Mouse (Mus musculus): ENCODE data around the gene Tbxa2r. TPM values are rescaled to one million over a fixed set of nuclear protein-coding genes. Genes with fewer than 3 reads are reported as not detected.

Gene Tbxa2r
- polyA plus RNA-seq, 1 experiment = not detected

DNA sequence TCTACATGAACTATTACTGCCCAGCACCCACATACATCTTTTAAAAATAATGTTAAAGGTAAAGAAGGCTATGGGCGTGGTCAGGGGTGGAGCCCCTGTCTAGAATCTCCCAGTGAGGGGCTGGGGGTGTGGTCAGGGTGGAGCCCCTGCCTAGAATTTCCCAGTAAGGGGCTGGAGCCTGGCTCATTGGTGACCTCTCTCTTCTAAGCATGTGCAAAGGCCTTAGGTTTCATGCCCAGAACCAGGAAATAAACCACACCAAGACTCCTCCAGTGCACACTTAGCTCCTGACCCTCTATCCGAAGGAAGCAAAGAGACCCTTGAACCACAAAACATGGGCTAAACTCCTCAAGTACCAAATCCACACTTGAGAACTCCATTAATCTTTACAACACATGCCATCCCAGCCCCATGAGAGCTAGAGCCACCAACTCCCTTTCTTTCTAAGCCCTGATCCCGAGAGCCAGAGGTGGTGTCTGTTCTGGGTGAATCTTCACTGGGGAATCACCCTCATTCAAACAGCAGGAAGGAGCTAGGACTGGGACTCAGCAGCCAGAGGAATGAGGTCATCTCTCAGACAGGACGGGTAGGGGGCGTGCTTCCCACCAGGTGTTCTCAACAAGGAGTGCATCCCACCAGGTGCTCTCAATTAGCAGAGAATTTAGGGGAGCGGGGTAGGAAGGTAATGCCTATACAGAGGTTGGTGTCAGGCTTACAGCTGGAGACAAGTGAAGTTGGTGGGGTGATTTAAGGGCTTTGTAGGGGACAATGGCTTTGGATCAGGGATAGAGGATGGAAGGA is 48.2 kb downstream of the Tbxa2r start:
- Histone ChIP-seq H3K27ac (replicated peaks; ENCODE audit: low read depth, low read length) (no peak overlapping the region), H3K4me1 (ENCODE audit: control insufficient read depth, insufficient read depth, insufficient read length, low read length) (peaks cover 15% of the 10 kb centered on the region), H3K4me3 (ENCODE audit: insufficient read depth, low read depth, low read length) (peak overlapping the region; percentile 70)

DNA sequence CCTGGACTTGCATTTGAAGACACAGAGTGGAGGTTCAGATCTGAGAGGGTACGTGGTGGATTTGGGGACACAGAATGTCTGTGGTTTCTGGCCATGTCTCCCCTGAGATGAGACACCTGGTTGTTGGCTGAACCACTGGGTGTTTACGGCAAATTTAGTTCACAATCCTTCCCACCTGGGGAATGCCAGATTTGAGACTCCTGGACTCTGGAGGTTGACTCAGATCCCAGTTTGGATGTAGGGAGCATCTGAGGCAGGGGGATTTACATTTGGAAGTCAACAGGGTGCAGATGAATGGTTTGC is 48.8 kb downstream of the Tbxa2r start:
- peak overlapping the region; percentile 70 for H3K4me3 ChIP-seq (ENCODE audit: insufficient read depth, low read depth, low read length)
- peaks cover 15% of the 10 kb centered on the region for H3K4me1 ChIP-seq (ENCODE audit: control insufficient read depth, insufficient read depth, insufficient read length, low read length)
- no peak overlapping the region for H3K27ac ChIP-seq (replicated peaks; ENCODE audit: low read depth, low read length)

DNA sequence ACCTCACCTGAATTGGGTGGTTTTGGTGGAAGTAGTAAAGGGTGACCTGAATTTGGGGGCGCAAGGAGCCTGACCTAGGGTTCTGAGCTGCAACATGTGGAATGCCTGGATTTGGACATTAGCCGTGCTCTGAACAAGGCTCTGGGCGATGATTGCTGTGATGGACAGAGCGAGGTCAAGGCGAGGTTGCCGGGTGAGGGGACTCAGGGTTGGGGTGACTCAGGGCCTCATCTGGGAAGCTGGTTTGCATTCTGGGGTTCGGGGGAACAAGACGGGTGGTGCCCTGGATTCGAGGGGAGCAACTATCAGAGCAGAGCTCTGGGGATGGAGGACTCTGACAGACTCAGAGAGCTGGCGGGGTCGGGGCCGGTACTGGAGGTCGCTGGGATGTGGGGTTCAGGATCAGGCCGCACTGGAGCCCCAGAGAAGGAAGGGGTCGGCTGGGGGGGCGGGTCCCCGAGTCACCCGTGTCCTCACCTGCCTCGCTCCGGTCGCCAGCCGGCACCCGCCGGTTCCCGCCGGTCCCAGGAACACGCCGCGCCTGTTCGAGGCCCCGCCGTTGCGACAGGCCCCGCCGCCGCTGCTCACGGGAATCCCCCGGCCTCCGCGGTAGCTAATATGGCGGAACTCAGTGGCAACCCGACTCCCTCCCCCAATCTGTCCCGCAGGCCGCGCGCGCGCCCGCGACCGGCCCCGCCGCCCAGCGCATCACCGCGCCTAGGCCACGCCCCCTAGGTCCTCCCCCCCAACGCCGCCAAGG is 49.4 kb downstream of the Tbxa2r start, which contains the start of gene Fzr1:
Gene Fzr1, minus strand, starts transcription at position 724 of the 760 bp plus-strand sequence.
- H3K4me3 ChIP-seq (ENCODE audit: insufficient read depth, low read depth, low read length) = peak within 1 kb of the TSS; percentile 70
- peak within 1 kb of the TSS; percentile 24; the same call in 1 of the 2 replicates for H3K27ac ChIP-seq (replicated peaks; ENCODE audit: low read depth, low read length)
- H3K4me1 ChIP-seq (ENCODE audit: control insufficient read depth, insufficient read depth, insufficient read length, low read length) = peaks cover 15% of the 10 kb centered on the region

DNA sequence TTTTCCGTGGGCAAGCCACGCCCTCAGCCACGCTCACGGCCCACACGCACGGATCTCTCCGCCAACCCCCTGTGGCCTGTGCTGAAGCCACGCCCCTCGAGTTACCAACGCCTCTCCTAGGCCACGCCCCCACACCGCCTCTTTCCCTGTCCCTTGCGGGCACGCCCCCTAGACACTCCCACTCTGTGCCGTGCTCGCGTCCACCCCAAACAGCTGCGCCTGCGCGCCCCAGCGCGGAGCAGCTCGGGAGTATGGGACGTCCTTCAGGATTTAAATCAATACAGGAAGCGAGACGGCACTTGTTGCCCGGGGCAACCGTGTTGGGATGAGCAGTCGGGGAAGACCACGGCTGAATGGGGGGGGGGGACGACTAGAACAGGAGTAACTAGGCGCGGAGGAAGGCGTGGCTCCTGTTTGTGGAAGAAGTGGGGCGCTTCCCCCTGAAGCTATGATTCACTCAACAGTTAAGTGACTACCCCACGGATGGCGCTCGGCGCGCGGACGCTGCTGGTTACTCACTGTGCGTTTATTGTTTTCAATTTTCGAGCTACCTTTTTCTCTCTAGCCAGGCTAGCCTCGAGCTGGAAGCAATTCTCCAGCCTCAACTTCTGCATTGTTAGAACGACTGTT is 50.1 kb downstream of the Tbxa2r start:
- no peak overlapping the region for H3K27ac ChIP-seq (replicated peaks; ENCODE audit: low read depth, low read length)
- peak overlapping the region; percentile 56 for H3K4me3 ChIP-seq (ENCODE audit: insufficient read depth, low read depth, low read length)
- peaks cover 15% of the 10 kb centered on the region for H3K4me1 ChIP-seq (ENCODE audit: control insufficient read depth, insufficient read depth, insufficient read length, low read length)

DNA sequence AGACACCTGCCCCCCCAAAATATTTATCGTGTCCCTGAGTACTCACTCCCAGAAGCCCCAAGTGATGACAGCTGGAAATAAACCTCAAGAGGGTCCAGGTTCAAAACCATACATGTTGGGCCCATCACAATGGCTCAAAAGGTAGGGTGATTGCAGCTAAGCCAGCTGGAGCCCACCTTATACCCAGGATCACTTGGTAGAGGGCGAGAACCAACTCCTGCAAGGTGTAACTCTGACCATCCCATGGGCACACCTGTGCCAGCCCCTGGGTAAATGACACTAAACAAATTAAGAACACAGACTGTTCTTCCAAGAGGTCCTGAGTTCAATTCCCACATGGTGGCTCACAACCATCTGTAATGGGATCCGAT is 50.6 kb downstream of the Tbxa2r start:
- no peak overlapping the region for H3K27ac ChIP-seq (replicated peaks; ENCODE audit: low read depth, low read length)
- peaks cover 15% of the 10 kb centered on the region for H3K4me1 ChIP-seq (ENCODE audit: control insufficient read depth, insufficient read depth, insufficient read length, low read length)
- H3K4me3 ChIP-seq (ENCODE audit: insufficient read depth, low read depth, low read length) = peak overlapping the region; percentile 56

DNA sequence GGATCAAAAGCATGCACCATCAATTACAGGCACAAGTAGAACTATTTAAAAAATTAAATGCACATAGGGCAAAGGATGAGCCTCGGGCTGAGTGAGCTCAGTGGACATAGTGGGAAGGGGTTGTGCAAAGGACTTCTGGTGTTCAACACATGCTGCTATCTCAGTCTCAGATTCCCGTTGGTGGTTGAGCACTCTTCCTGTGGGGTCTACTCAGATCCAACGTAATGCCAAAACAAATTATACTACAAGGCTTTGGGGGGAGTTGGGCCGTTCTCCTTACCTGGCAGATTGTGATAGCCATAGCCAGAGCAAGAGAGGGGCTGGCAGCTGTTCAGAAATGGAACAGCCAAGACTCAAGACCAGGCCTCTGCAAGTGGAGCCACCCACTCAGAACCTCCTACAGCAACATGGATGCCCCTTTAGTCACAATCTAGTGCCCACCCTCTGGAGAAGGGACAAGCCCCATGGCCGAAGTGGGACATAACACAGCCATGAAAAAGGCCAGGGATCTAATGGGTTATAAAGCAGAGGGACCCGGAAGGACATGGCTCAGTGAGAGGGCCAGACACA is 51.4 kb downstream of the Tbxa2r start:
- Histone ChIP-seq H3K27ac (replicated peaks; ENCODE audit: low read depth, low read length) (no peak overlapping the region), H3K4me3 (ENCODE audit: insufficient read depth, low read depth, low read length) (no peak overlapping the region), H3K4me1 (ENCODE audit: control insufficient read depth, insufficient read depth, insufficient read length, low read length) (peaks cover 16% of the 10 kb centered on the region)

DNA sequence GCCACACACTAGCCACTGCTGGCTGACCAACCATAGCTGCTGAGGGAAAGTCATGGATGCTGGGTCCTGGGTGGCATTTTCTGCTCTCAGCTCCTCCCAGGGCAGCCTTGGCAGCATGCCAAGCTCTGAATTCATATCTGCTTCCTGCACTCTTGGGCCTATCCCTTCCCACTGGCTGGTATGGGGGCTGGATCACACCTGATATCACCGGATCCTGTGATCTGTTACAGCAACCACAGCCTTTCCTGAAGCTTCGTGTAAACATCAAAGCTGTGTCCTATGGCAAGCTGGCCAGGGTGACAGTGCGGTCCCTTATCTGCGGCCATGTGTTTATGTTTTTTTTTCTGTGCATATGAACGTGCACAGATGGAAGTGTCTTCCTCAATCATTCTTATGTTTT is 53.5 kb downstream of the Tbxa2r start:
- no peak overlapping the region for H3K4me3 ChIP-seq (ENCODE audit: insufficient read depth, low read depth, low read length)
- no peak overlapping the region for H3K27ac ChIP-seq (replicated peaks; ENCODE audit: low read depth, low read length)
- H3K4me1 ChIP-seq (ENCODE audit: control insufficient read depth, insufficient read depth, insufficient read length, low read length) = peaks cover 16% of the 10 kb centered on the region

DNA sequence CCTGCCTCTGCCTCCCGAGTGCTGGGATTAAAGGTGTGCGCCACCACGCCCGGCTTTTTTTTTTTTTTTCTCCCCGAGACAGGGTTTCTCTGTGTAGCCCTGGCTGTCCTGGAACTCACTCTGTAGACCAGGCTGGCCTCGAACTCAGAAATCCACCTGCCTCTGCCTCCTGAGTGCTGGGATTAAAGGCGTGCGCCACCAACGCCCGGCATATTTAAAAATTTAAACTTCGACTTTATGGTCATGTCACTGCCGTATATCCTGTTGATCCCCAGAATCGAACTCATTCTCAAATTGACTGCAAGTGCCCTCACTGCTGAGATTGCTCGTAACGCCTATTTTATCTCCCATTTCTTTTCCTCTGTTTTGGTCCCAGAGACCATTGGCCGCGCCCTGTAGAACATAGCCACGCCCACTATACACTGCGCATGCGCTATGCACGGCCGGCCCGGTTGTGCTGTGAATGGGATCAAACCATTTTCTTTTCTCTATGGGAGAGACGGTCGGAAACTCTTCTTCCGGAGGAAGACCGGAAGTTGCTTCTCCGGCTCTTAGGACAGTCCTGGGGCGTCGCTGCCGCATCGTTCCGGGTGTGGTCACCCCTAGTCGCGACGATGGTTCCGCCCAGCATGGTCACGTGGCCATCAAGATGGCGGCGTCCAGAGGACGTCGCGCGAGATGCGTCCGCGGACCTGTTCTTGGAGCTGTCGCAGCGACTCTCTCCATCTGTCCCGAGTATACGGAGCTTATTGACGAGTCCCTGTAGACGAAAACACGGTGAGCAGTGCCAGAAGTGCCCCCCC is 55.5 kb downstream of the Tbxa2r start, which contains the start of the genes Dohh and Gm48551:
Gene Dohh, plus strand, starts transcription at position 627 of the 803 bp plus-strand sequence.
Gene Gm48551, plus strand, starts transcription at position 665 of the 803 bp plus-strand sequence.
- peaks cover 10% of the 10 kb centered on the region for H3K4me1 ChIP-seq (ENCODE audit: control insufficient read depth, insufficient read depth, insufficient read length, low read length)
- peak within 1 kb of the TSS; percentile 58 for H3K27ac ChIP-seq (replicated peaks; ENCODE audit: low read depth, low read length)
- peak within 1 kb of the TSS; percentile 73 for H3K4me3 ChIP-seq (ENCODE audit: insufficient read depth, low read depth, low read length)

DNA sequence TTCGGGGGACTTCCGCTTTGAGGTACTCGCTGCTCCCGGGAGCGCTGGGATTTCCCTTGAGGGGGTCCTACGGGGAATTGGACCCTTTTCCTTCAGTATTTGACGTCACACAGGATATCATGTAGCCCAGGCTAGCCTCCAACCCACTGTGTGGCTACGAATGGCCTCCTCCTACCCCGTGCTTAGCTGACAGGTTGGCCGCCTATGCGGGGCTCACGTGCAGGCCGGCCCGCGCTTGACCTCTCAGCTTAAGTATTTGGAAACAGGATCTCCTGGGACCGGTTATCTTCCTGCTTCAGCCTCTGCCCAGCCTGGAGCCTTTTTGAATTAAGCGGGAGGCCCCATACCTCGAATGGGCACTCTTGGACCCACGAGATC is 56.1 kb downstream of the Tbxa2r start:
- H3K4me1 ChIP-seq (ENCODE audit: control insufficient read depth, insufficient read depth, insufficient read length, low read length) = peaks cover 12% of the 10 kb centered on the region
- peak overlapping the region; percentile 73 for H3K4me3 ChIP-seq (ENCODE audit: insufficient read depth, low read depth, low read length)
- peak overlapping the region; percentile 58 for H3K27ac ChIP-seq (replicated peaks; ENCODE audit: low read depth, low read length)

Other genes starting within 250 kb of the Tbxa2r start
- gene Creb3l3, start 229.9 kb upstream of the Tbxa2r start, polyA plus RNA-seq (2012; ENCODE audit: insufficient read depth, insufficient read length, missing spikeins) = not detected in 2 replicates
- gene Map2k2, start 222.8 kb upstream of the Tbxa2r start, polyA plus RNA-seq (2012; ENCODE audit: insufficient read depth, insufficient read length, missing spikeins) = 64.4 and 88.3 TPM in 2 replicates
- gene Zbtb7a, start 193.5 kb upstream of the Tbxa2r start, polyA plus RNA-seq (2012; ENCODE audit: insufficient read depth, insufficient read length, missing spikeins) = 28.4 and 29.6 TPM in 2 replicates
- 10.3 and 13.4 TPM in 2 replicates for gene Pias4, start 160.8 kb upstream of the Tbxa2r start, polyA plus RNA-seq (2012; ENCODE audit: insufficient read depth, insufficient read length, missing spikeins)
- gene Eef2, start 152.1 kb upstream of the Tbxa2r start, polyA plus RNA-seq (2012; ENCODE audit: insufficient read depth, insufficient read length, missing spikeins) = 538 and 581 TPM in 2 replicates
- gene Dapk3, start 145.7 kb upstream of the Tbxa2r start, polyA plus RNA-seq (2012; ENCODE audit: insufficient read depth, insufficient read length, missing spikeins) = 15.7 and 31.7 TPM in 2 replicates
- gene 4930442H23Rik, start 144.9 kb upstream of the Tbxa2r start, polyA plus RNA-seq (2012; ENCODE audit: insufficient read depth, insufficient read length, missing spikeins) = not detected in 2 replicates
- gene Nmrk2, start 126.7 kb upstream of the Tbxa2r start, polyA plus RNA-seq (2012; ENCODE audit: insufficient read depth, insufficient read length, missing spikeins) = 1.4 TPM in 1 of 2 replicates, not detected in the other
- not detected in 2 replicates for gene Atcay, start 97.9 kb upstream of the Tbxa2r start, polyA plus RNA-seq (2012; ENCODE audit: insufficient read depth, insufficient read length, missing spikeins)
- 0.32 and 1.2 TPM in 2 replicates for gene Zfr2, start 95.6 kb upstream of the Tbxa2r start, polyA plus RNA-seq (2012; ENCODE audit: insufficient read depth, insufficient read length, missing spikeins)
- gene Matk, start 75.8 kb upstream of the Tbxa2r start, polyA plus RNA-seq (2012; ENCODE audit: insufficient read depth, insufficient read length, missing spikeins) = not detected in 2 replicates
- 122 and 144 TPM in 2 replicates for gene Mrpl54, start 61.8 kb upstream of the Tbxa2r start, polyA plus RNA-seq (2012; ENCODE audit: insufficient read depth, insufficient read length, missing spikeins)
- gene Apba3, start 61.8 kb upstream of the Tbxa2r start, polyA plus RNA-seq (2012; ENCODE audit: insufficient read depth, insufficient read length, missing spikeins) = 59.5 and 82.7 TPM in 2 replicates
- gene Tjp3, start 37.1 kb upstream of the Tbxa2r start, polyA plus RNA-seq (2012; ENCODE audit: insufficient read depth, insufficient read length, missing spikeins) = 1.6 TPM in 1 of 2 replicates, not detected in the other
- 10.6 and 12.4 TPM in 2 replicates for gene Pip5k1c, start 35.8 kb upstream of the Tbxa2r start, polyA plus RNA-seq (2012; ENCODE audit: insufficient read depth, insufficient read length, missing spikeins)
- 8.4 and 9.6 TPM in 2 replicates for gene Cactin, start 7.6 kb upstream of the Tbxa2r start, polyA plus RNA-seq (2012; ENCODE audit: insufficient read depth, insufficient read length, missing spikeins)
- 1.0 TPM in 1 of 2 replicates, not detected in the other for gene Gipc3, start 14.5 kb downstream of the Tbxa2r start, polyA plus RNA-seq (2012; ENCODE audit: insufficient read depth, insufficient read length, missing spikeins)
- gene Hmg20b, start 21.7 kb downstream of the Tbxa2r start, polyA plus RNA-seq (2012; ENCODE audit: insufficient read depth, insufficient read length, missing spikeins) = 66.1 and 78.7 TPM in 2 replicates
- gene Mfsd12, start 28.8 kb downstream of the Tbxa2r start, polyA plus RNA-seq (2012; ENCODE audit: insufficient read depth, insufficient read length, missing spikeins) = 8.3 and 11.5 TPM in 2 replicates
- not detected in 2 replicates for gene 4930404N11Rik, start 37.1 kb downstream of the Tbxa2r start, polyA plus RNA-seq (2012; ENCODE audit: insufficient read depth, insufficient read length, missing spikeins)
- 9.3 and 10.3 TPM in 2 replicates for gene Fzr1, start 49.8 kb downstream of the Tbxa2r start, polyA plus RNA-seq (2012; ENCODE audit: insufficient read depth, insufficient read length, missing spikeins)
- 25.1 and 35.9 TPM in 2 replicates for gene Dohh, start 55.7 kb downstream of the Tbxa2r start, polyA plus RNA-seq (2012; ENCODE audit: insufficient read depth, insufficient read length, missing spikeins)
- 2.4 TPM in 1 of 2 replicates, not detected in the other for gene Gm48551, start 55.7 kb downstream of the Tbxa2r start, polyA plus RNA-seq (2012; ENCODE audit: insufficient read depth, insufficient read length, missing spikeins)
- gene Gm48552, start 60.3 kb downstream of the Tbxa2r start, polyA plus RNA-seq (2012; ENCODE audit: insufficient read depth, insufficient read length, missing spikeins) = not detected in 2 replicates
- gene Smim24, start 64.3 kb downstream of the Tbxa2r start, polyA plus RNA-seq (2012; ENCODE audit: insufficient read depth, insufficient read length, missing spikeins) = 1.9 and 5.3 TPM in 2 replicates
- 40.9 and 42.9 TPM in 2 replicates for gene Nfic, start 126.9 kb downstream of the Tbxa2r start, polyA plus RNA-seq (2012; ENCODE audit: insufficient read depth, insufficient read length, missing spikeins)
- 0.63 TPM in 1 of 2 replicates, not detected in the other for gene Celf5, start 154.0 kb downstream of the Tbxa2r start, polyA plus RNA-seq (2012; ENCODE audit: insufficient read depth, insufficient read length, missing spikeins)
- gene Ncln, start 167.7 kb downstream of the Tbxa2r start, polyA plus RNA-seq (2012; ENCODE audit: insufficient read depth, insufficient read length, missing spikeins) = 13.9 and 17.9 TPM in 2 replicates
- 0.71 and 0.79 TPM in 2 replicates for gene S1pr4, start 171.4 kb downstream of the Tbxa2r start, polyA plus RNA-seq (2012; ENCODE audit: insufficient read depth, insufficient read length, missing spikeins)
- not detected in 2 replicates for gene Gna15, start 195.5 kb downstream of the Tbxa2r start, polyA plus RNA-seq (2012; ENCODE audit: insufficient read depth, insufficient read length, missing spikeins)
- gene Gna11, start 216.5 kb downstream of the Tbxa2r start, polyA plus RNA-seq (2012; ENCODE audit: insufficient read depth, insufficient read length, missing spikeins) = 34.1 and 41.1 TPM in 2 replicates
- 679 and 754 TPM in 2 replicates for gene Aes, start 230.8 kb downstream of the Tbxa2r start, polyA plus RNA-seq (2012; ENCODE audit: insufficient read depth, insufficient read length, missing spikeins)
- gene Tle2, start 245.8 kb downstream of the Tbxa2r start, polyA plus RNA-seq (2012; ENCODE audit: insufficient read depth, insufficient read length, missing spikeins) = 3.2 and 4.8 TPM in 2 replicates